Mouse (Mus musculus) spleen, adult 2 months (tissue): ENCODE data around the gene Tmem160. TPM values are rescaled to one million over a fixed set of nuclear protein-coding genes. Genes with fewer than 3 reads are reported as not detected.

Experiments
- DNase-seq, 2 experiments: peaks; one replicate each; pipeline versions ENCODE4 v3.0.0 to v3.0.0-alpha.2; 2012 to 2021; ENCODE audit warnings: low spot score in 2 of 2, low read depth in 1 of 2
- H3K27ac ChIP-seq: fragments of 200-500 bp; 2 replicates; pipeline ENCODE4 v1.5.1; 2012; ENCODE audit warnings: low read length, inconsistent platforms; ENCODE audit not compliant: insufficient read depth
- H3K27me3 ChIP-seq: fragments of 200-500 bp; 2 replicates; pipeline ENCODE4 v1.6.1; 2012; ENCODE audit warnings: mild to moderate bottlenecking, moderate library complexity, low read length, inconsistent platforms; ENCODE audit not compliant: control insufficient read depth, insufficient read depth
- H3K36me3 ChIP-seq: fragments of 200-500 bp; 2 replicates; pipeline ENCODE4 v1.6.1; 2012; ENCODE audit warnings: mild to moderate bottlenecking, low read length, inconsistent platforms; ENCODE audit not compliant: control insufficient read depth, insufficient read depth
- H3K4me1 ChIP-seq: fragments of 200-500 bp; 2 replicates; pipeline ENCODE4 v1.6.1; 2011; ENCODE audit warnings: inconsistent platforms; ENCODE audit not compliant: control insufficient read depth, insufficient read depth, insufficient read length
- H3K4me3 ChIP-seq: fragments of 200-500 bp; 2 replicates; pipeline ENCODE4 v1.5.1; 2011; ENCODE audit warnings: mild to moderate bottlenecking, inconsistent platforms; ENCODE audit not compliant: insufficient read depth, insufficient read length; ENCODE audit errors: extremely low read depth
- CTCF ChIP-seq: fragments of 200-500 bp; IDR thresholded peaks from 2 replicates; pipeline ENCODE4 v1.5.1; 2011; ENCODE audit warnings: mild to moderate bottlenecking, inconsistent platforms; ENCODE audit not compliant: insufficient read depth, insufficient read length, insufficient replicate concordance; ENCODE audit errors: extremely low read depth
- POLR2A ChIP-seq: fragments of 200-500 bp; IDR thresholded peaks from 2 replicates; pipeline ENCODE4 v1.6.1; 2011; ENCODE audit warnings: low read depth, low read length, inconsistent platforms
- WGBS: fragments of 180-500 bp; shearing (Covaris S2); methylation state at CpG from one replicate; pipeline ENCODE4 v1.1.7; 2018; 5-methylcytosine and 5-hydroxymethylcytosine counted together
- polyA plus RNA-seq: library from polyadenylated mRNA; depleted of rRNA; stranded (reverse); fragments of >200 nt; gene quantifications from 2 replicates; pipeline ENCODE4 v1.2.3, GENCODE M21; 2012; rRNA removed

Tmem160 gene
- 118 and 170 TPM in 2 replicates for polyA plus RNA-seq

- WGBS = 1% methylated on average over 30 of the region's 30 CpGs
- H3K27ac ChIP-seq = peak within 1 kb of the TSS; percentile 58; the same call in 1 of the 2 replicates
Observed at GRCm38 (mm10) chr7:16452587-16453073, at the start of gene Tmem160. Tmem160 (plus strand) TSS chr7:16452779.

DNA sequence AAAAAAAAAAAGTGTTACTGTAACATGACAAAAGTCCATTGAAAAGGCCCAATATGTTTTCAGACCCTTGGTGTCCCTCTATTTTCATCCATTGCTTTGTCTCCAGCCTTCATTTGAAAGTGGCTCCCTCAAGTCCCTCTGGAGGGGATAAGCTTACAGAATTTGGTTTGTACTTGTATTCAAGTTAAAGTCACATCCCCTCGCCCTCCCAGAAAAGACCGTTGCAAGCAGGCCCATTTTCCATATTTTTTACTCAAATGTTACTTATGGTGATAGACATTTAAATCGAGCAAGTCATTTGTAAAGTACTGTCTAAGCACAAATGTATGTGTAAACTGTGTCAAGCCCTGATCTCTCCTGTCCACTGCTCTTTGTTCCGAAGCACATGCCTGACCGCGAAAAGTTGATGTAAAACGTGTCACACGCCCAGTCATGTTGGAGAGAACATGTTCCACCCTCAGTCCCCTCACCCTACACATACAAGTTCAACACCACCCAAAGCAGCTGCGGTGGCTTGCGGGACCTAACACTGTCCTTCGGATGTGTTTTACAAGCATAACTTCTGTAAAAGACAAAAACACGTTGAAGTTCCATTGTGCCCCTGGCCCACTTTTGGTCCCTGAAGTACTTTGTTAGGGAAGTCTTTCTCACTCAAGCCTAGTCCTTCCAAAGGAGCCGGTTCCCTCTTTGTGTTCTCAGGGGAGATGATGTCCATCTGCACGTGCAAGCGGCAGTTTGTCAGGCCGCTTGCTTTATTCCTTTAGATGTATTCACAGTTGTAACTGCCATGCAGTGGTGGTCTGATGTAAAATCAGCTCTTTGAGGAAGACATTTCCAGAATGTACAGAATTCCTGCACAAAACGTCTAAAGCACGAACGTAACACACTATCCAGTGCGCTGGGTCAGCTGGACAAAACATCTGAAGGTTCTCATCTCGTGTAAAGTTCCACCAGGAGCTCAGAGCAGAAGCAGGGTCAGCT, 49.3 kb upstream of the Tmem160 start:
- peak in 1 of 2 experiments; percentile 19 for DNase-seq
- 5% methylated on average over 21 of the region's 21 CpGs for WGBS
- Histone ChIP-seq H3K27ac (peak overlapping the region; percentile 70), H3K4me1 (peaks cover 29% of the 10 kb centered on the region), H3K27me3 (no peaks in the 10 kb centered on the region), H3K4me3 (peak overlapping the region; percentile 20), H3K36me3 (0 out of 2 replicates have a peak, but pooled peaks cover 1% of the 10 kb centered on the region)
- TF ChIP-seq CTCF = no peak

More at GRCm38 (mm10) chr7:16452587-16453073, at the start of gene Tmem160:
- peak; percentile 88 to 93 for DNase-seq
- Histone ChIP-seq H3K27me3 (no peaks in the 10 kb centered on the region), H3K4me1 (peaks cover 4% of the 10 kb centered on the region; the same call in 1 of the 2 replicates), H3K36me3 (peaks cover 16% of the 10 kb centered on the region), H3K4me3 (peak within 1 kb of the TSS; percentile 86)
- TF ChIP-seq CTCF (no peak), POLR2A (no peak)

- Histone ChIP-seq H3K36me3 (0 out of 2 replicates have a peak, but pooled peaks cover 1% of the 10 kb centered on the region), H3K4me1 (peaks cover 29% of the 10 kb centered on the region), H3K27ac (peak overlapping the region; percentile 98), H3K27me3 (no peaks in the 10 kb centered on the region), H3K4me3 (no peak overlapping the region)
- 69% methylated on average over 3 of the region's 3 CpGs for WGBS
- no peak for DNase-seq
- TF ChIP-seq CTCF (no peak), POLR2A (no peak)
Observed at GRCm38 (mm10) chr7:16404315-16405072, 48.1 kb upstream of the Tmem160 start.

DNA sequence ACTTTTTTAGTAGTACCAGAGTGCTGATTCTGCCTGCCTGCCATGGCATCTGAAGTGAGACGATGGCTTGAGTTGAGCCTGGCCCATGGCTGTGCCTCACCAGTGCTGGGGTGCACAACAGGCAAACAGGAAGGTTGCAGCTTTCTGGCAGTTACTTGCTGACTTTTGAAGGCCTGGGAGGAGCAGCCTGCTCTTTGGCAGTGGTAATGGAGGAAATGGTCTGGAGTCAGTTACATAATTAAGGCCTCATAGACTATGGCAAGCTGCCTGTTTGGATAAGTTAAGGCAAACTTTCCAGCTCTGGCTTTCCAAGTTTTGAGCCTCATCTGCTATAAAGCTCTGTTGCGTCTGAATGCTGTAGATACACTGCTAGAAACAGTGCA, 47.5 kb upstream of the Tmem160 start:
- no peaks in the 10 kb centered on the region for H3K27me3 ChIP-seq
- H3K27ac ChIP-seq = peak overlapping the region; percentile 98
- peaks cover 29% of the 10 kb centered on the region for H3K4me1 ChIP-seq
- DNase-seq = peak in 1 of 2 experiments; percentile 28
- 29% methylated on average over 2 of the region's 2 CpGs for whole genome bisulfite sequencing
- H3K36me3 ChIP-seq = 0 out of 2 replicates have a peak, but pooled peaks cover 1% of the 10 kb centered on the region
- H3K4me3 ChIP-seq = no peak overlapping the region
- peak; percentile 40 for TF ChIP-seq POLR2A
- TF ChIP-seq CTCF = no peak

- peak in 1 of 2 experiments; percentile 29 for DNase-seq
- Histone ChIP-seq H3K27me3 (no peaks in the 10 kb centered on the region), H3K4me3 (peak overlapping the region; percentile 26; the same call in 1 of the 2 replicates), H3K36me3 (0 out of 2 replicates have a peak, but pooled peaks cover 1% of the 10 kb centered on the region), H3K4me1 (peaks cover 29% of the 10 kb centered on the region), H3K27ac (peak overlapping the region; percentile 98)
- no peak; the same call in none of the 2 replicates for TF ChIP-seq POLR2A
- TF ChIP-seq CTCF = no peak
- WGBS = 13% methylated on average over 11 of the region's 11 CpGs
Observed at GRCm38 (mm10) chr7:16405516-16406351, 46.8 kb upstream of the Tmem160 start.
